Mouse (Mus musculus): Measurements from ENCODE around the gene Zswim3. TPM values are rescaled to one million over a fixed set of nuclear protein-coding genes. Genes with fewer than 3 reads are reported as not detected.

Gene Zswim3
- polyA plus RNA-seq, 1 experiment from 2014 or later: 8.1 TPM

GRCm38 (mm10) chr2:164771123-164771522 is 33.8 kb upstream of the Zswim3 start:
- Histone ChIP-seq H3K4me2 (replicated peaks) (peak overlapping the region; percentile 84), H3K4me1 (replicated peaks) (peaks cover 20% of the 10 kb centered on the region), H3K27ac (0 out of 2 replicates have a peak overlapping the region, but pooled peaks have one; percentile 74), H3K36me3 (peaks cover 7% of the 10 kb centered on the region), H3K4me3 (replicated peaks) (peak overlapping the region; percentile 95), H3K27me3 (replicated peaks) (no peaks in the 10 kb centered on the region), H3K9me3 (no peaks in the 10 kb centered on the region), H3K9ac (peak overlapping the region; percentile 83)
- 62% methylated on average over 8 of the region's 8 CpGs for WGBS
- no peak for ATAC-seq

- 74% methylated on average over 14 of the region's 14 CpGs for WGBS
- H3K4me2 ChIP-seq (replicated peaks): no peak overlapping the region
These were observed 31.5 kb upstream of the Zswim3 start for GRCm38 (mm10) chr2:164773229-164773988.

GRCm38 (mm10) chr2:164773989-164774364 is 30.9 kb upstream of the Zswim3 start:
- no peaks in the 10 kb centered on the region for H3K9me3 ChIP-seq
- H3K4me1 ChIP-seq (replicated peaks): peaks cover 20% of the 10 kb centered on the region
- 72% methylated on average over 5 of the region's 5 CpGs for WGBS
- peak overlapping the region; percentile 22; the same call in 1 of the 2 replicates for H3K27ac ChIP-seq
- peaks cover 2% of the 10 kb centered on the region for H3K36me3 ChIP-seq
- ATAC-seq: no peak; the same call in 1 of the 2 replicates
- no peak overlapping the region for H3K4me2 ChIP-seq (replicated peaks)
- H3K27me3 ChIP-seq (replicated peaks): no peaks in the 10 kb centered on the region
- no peak overlapping the region for H3K9ac ChIP-seq
- no peak overlapping the region for H3K4me3 ChIP-seq (replicated peaks)

More at GRCm38 (mm10) chr2:164773229-164773988, 31.5 kb upstream of the Zswim3 start:
- Histone ChIP-seq H3K27me3 (replicated peaks) (no peaks in the 10 kb centered on the region), H3K4me1 (replicated peaks) (peaks cover 20% of the 10 kb centered on the region), H3K9me3 (no peaks in the 10 kb centered on the region), H3K36me3 (peaks cover 2% of the 10 kb centered on the region), H3K9ac (no peak overlapping the region), H3K4me3 (replicated peaks) (no peak overlapping the region), H3K27ac (0 out of 2 replicates have a peak overlapping the region, but pooled peaks have one; percentile 22)
- ATAC-seq: no peak

GRCm38 (mm10) chr2:164776130-164776529 is 28.8 kb upstream of the Zswim3 start:
- Histone ChIP-seq H3K27me3 (replicated peaks) (no peaks in the 10 kb centered on the region), H3K4me3 (replicated peaks) (no peak overlapping the region), H3K9ac (no peak overlapping the region), H3K4me2 (replicated peaks) (no peak overlapping the region), H3K27ac (no peak overlapping the region), H3K36me3 (peaks cover 2% of the 10 kb centered on the region), H3K4me1 (replicated peaks) (peaks cover 11% of the 10 kb centered on the region), H3K9me3 (no peaks in the 10 kb centered on the region)
- ATAC-seq: no peak
- WGBS: 71% methylated on average over 6 of the region's 6 CpGs

- no peak overlapping the region for H3K27ac ChIP-seq
- 53% methylated on average over 17 of the region's 17 CpGs for WGBS
- no peak overlapping the region for H3K4me2 ChIP-seq (replicated peaks)
- no peaks in the 10 kb centered on the region for H3K27me3 ChIP-seq (replicated peaks)
- no peaks in the 10 kb centered on the region for H3K36me3 ChIP-seq
- H3K9ac ChIP-seq: no peak overlapping the region
- no peaks in the 10 kb centered on the region for H3K9me3 ChIP-seq
- peaks cover 5% of the 10 kb centered on the region for H3K4me1 ChIP-seq (replicated peaks)
- no peak overlapping the region for H3K4me3 ChIP-seq (replicated peaks)
- ATAC-seq: no peak
These were observed 28.1 kb upstream of the Zswim3 start for GRCm38 (mm10) chr2:164776801-164777200.

- no peak for ATAC-seq
- no peaks in the 10 kb centered on the region for H3K27me3 ChIP-seq (replicated peaks)
- no peaks in the 10 kb centered on the region for H3K36me3 ChIP-seq
- no peak overlapping the region for H3K27ac ChIP-seq
- no peak overlapping the region for H3K4me3 ChIP-seq (replicated peaks)
- H3K9ac ChIP-seq: no peak overlapping the region
- H3K4me1 ChIP-seq (replicated peaks): no peaks in the 10 kb centered on the region; the same call in 1 of the 2 replicates
- no peak overlapping the region for H3K4me2 ChIP-seq (replicated peaks)
- no peaks in the 10 kb centered on the region for H3K9me3 ChIP-seq
- 84% methylated on average over 30 of the region's 30 CpGs for WGBS
These were observed 27.5 kb upstream of the Zswim3 start for GRCm38 (mm10) chr2:164777246-164778014.

GRCm38 (mm10) chr2:164778015-164778287 is 26.9 kb upstream of the Zswim3 start:
- Histone ChIP-seq H3K9me3 (no peaks in the 10 kb centered on the region), H3K27me3 (replicated peaks) (no peaks in the 10 kb centered on the region), H3K36me3 (no peaks in the 10 kb centered on the region), H3K4me3 (replicated peaks) (no peak overlapping the region), H3K27ac (no peak overlapping the region), H3K4me1 (replicated peaks) (no peaks in the 10 kb centered on the region; the same call in 1 of the 2 replicates), H3K4me2 (replicated peaks) (no peak overlapping the region), H3K9ac (no peak overlapping the region)
- ATAC-seq: no peak
- WGBS: 90% methylated on average over 11 of the region's 11 CpGs

- ATAC-seq: no peak
- WGBS: 75% methylated on average over 7 of the region's 7 CpGs
- H3K27me3 ChIP-seq (replicated peaks): no peaks in the 10 kb centered on the region
- no peaks in the 10 kb centered on the region for H3K4me1 ChIP-seq (replicated peaks)
- H3K9ac ChIP-seq: no peak overlapping the region
- no peak overlapping the region for H3K4me2 ChIP-seq (replicated peaks)
- H3K27ac ChIP-seq: no peak overlapping the region
- no peak overlapping the region for H3K4me3 ChIP-seq (replicated peaks)
- H3K9me3 ChIP-seq: no peaks in the 10 kb centered on the region
- no peaks in the 10 kb centered on the region for H3K36me3 ChIP-seq
These were observed 26.1 kb upstream of the Zswim3 start for GRCm38 (mm10) chr2:164778809-164779208.

- no peaks in the 10 kb centered on the region for H3K9me3 ChIP-seq
- peaks cover under 1% of the 10 kb centered on the region; the same call in 1 of the 2 replicates for H3K4me1 ChIP-seq (replicated peaks)
- H3K36me3 ChIP-seq: no peaks in the 10 kb centered on the region
- H3K4me2 ChIP-seq (replicated peaks): no peak within 1 kb of the TSS
- no peak within 1 kb of the TSS for H3K9ac ChIP-seq
- WGBS: 62% methylated on average over 8 of the region's 8 CpGs
- no peak for ATAC-seq
- no peaks in the 10 kb centered on the region for H3K27me3 ChIP-seq (replicated peaks)
- no peak within 1 kb of the TSS for H3K27ac ChIP-seq
- no peak within 1 kb of the TSS for H3K4me3 ChIP-seq (replicated peaks)
These were observed 25.3 kb upstream of the Zswim3 start, which contains the start of gene Tnnc2 for GRCm38 (mm10) chr2:164779481-164780086. Gene Tnnc2 (minus strand): TSS chr2:164779967.

- Histone ChIP-seq H3K27ac (no peak overlapping the region), H3K27me3 (replicated peaks) (no peaks in the 10 kb centered on the region), H3K9me3 (no peaks in the 10 kb centered on the region), H3K9ac (no peak overlapping the region), H3K4me1 (replicated peaks) (peaks cover 10% of the 10 kb centered on the region), H3K4me3 (replicated peaks) (no peak overlapping the region), H3K4me2 (replicated peaks) (no peak overlapping the region), H3K36me3 (no peaks in the 10 kb centered on the region)
- 74% methylated on average over 4 of the region's 4 CpGs for WGBS
- no peak for ATAC-seq
These were observed 23.0 kb upstream of the Zswim3 start for GRCm38 (mm10) chr2:164781876-164782275.

GRCm38 (mm10) chr2:164783926-164784581 is 20.8 kb upstream of the Zswim3 start:
- H3K4me3 ChIP-seq (replicated peaks): no peak overlapping the region
- H3K9me3 ChIP-seq: no peaks in the 10 kb centered on the region
- H3K27ac ChIP-seq: no peak overlapping the region
- peaks cover 18% of the 10 kb centered on the region for H3K4me1 ChIP-seq (replicated peaks)
- H3K27me3 ChIP-seq (replicated peaks): no peaks in the 10 kb centered on the region
- peak overlapping the region; percentile 86; the same call in 1 of the 2 replicates for H3K4me2 ChIP-seq (replicated peaks)
- no peak for ATAC-seq
- no peak overlapping the region for H3K9ac ChIP-seq
- 72% methylated on average over 7 of the region's 7 CpGs for WGBS
- H3K36me3 ChIP-seq: no peaks in the 10 kb centered on the region

All from intestine, embryonic 15.5 days (tissue).